Mouse (Mus musculus) CH12F3 (cell line): ENCODE results near the gene Rps15.

Experiments
- in situ Hi-C: fragments of 300-500 bp; cut with MboI; formaldehyde crosslinking; loops from 2 replicates; pipeline ENCODE4 v1.14.3; 2020; ENCODE audit warnings: low sequenced_read_pairs

Rps15 gene

GRCm38 (mm10) chr10:80288097-80288496, 4.2 kb upstream of the Rps15 start:
- in situ Hi-C loops = no loop called here

- in situ Hi-C loops = no loop called here
Measured at GRCm38 (mm10) chr10:80288657-80289056, 3.6 kb upstream of the Rps15 start.

GRCm38 (mm10) chr10:80293325-80293724, 1.1 kb downstream of the Rps15 start:
- in situ Hi-C loops = no loop called here

- in situ Hi-C loops = no loop called here
Measured at GRCm38 (mm10) chr10:80294311-80294710, 2.1 kb downstream of the Rps15 start.

DNA sequence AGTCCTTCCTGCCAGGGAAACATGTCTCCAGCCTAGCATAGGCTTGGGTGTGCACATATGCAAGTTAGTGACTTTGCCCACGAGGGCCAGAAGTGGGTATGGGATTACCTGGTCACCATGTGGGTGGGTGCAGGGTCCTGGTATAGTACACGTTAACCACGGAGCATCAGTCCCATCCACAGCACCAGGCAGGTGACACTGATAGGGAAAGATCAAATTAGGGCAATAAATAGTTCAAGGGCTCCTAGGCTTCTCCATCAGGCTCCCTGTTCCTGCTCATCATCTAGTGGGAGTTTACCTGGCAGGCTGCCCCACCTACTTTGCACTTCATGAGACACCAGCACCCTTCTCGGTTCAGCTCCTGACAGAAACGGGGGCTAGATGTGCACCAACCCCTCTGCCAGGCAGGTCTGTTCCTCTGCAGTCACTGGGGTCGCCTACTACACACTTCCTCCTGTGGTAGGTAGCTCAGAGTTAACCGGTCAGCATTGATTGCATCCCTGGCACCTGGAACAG, 2.6 kb downstream of the Rps15 start:
- in situ Hi-C loops = no loop called here

GRCm38 (mm10) chr10:80295618-80296425, 3.6 kb downstream of the Rps15 start, which contains the start of gene Apc2:
TSS of gene Apc2 (plus strand) at chr10:80295977.
- in situ Hi-C loops = no loop called here

- in situ Hi-C loops = no loop called here
Measured at GRCm38 (mm10) chr10:80296824-80297223, 4.6 kb downstream of the Rps15 start.

DNA sequence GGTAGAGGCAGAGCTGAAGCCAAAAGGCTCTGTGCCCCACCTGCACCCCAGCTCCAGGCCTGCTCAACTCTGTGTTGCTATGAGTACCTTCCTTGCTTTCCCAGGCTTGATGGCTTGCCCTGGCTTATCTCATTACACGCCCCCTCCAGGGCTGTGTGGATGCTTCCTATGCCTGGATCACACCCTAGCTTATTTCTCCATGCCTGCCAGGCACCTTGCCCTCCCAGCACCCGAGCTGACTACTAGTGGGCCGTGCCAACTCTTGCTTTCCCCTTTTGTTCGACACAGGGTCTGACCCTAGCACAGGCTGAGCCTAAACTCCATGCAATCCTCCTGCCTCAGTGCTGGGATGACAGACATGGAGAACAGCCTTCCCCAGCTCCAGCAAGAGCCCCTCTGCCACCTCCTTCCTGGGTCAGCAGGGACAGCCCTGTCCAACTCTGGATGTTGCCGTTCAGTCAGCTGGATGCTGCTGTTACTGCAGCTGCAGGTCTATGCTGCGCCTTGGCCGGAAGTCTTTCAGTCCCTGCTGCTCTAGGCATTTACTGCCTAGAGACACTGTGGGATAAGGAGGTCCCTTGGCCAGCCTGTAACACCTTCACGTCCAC, 5.4 kb downstream of the Rps15 start:
- in situ Hi-C loops = no loop called here

DNA sequence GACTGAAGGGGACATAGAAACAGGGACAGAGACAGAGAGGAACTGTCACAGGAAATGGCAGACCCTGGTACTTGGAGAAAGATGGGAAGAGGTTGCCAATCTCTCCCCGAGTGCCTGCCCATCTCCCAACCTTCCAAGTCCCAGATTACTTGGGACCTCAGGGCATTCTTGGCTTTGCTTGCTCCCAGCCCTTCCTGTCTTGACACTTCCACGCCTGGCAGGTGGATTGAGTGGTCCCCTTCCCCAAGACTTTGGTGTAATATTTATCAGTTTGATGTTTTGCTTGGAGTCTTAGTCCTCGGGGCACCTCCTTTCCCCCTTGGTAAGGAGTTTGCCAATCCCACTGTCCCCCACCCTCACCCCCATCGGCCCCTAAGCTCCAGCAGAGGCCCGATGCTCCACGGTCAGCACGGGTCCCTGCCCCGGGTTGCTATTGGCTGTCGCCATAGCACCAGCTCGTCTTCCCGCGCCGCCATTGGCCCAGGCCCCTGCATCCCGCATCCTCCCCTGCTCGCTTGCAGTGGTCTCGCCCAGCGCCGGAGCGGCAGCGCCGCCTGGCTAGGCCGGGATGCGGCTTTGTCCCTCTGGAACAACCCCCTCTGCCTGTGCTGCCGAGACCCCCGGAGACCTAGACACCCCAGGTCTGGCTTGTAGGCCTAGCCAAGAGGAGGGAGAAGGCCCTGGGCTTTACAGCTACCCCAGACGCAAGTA, 6.5 kb downstream of the Rps15 start:
- in situ Hi-C loops = no loop called here

- in situ Hi-C loops = no loop called here
Measured at GRCm38 (mm10) chr10:80299301-80299700, 7.0 kb downstream of the Rps15 start.

DNA sequence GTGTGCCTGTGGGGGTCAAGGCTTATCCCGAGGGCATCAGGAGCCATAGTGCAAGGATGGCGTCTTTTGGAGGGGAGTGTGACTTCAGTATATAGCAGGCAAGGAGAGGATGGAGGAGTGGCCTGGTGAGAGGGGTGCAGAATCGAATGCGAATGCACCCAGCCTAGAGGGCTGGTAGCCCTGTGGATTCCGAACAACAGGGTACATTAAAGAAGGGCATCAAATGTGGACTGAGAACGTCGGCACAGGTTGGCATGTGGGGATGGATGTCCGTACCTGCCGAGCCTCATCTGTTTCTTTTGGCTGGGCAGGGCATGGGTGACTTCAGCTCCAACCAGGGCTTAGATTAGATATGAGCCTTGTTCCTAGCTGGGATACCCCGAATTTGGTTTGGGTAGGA, 7.6 kb downstream of the Rps15 start:
- in situ Hi-C loops = no loop called here

- in situ Hi-C loops = no loop called here
Measured at GRCm38 (mm10) chr10:80300672-80301181, 8.5 kb downstream of the Rps15 start.

DNA sequence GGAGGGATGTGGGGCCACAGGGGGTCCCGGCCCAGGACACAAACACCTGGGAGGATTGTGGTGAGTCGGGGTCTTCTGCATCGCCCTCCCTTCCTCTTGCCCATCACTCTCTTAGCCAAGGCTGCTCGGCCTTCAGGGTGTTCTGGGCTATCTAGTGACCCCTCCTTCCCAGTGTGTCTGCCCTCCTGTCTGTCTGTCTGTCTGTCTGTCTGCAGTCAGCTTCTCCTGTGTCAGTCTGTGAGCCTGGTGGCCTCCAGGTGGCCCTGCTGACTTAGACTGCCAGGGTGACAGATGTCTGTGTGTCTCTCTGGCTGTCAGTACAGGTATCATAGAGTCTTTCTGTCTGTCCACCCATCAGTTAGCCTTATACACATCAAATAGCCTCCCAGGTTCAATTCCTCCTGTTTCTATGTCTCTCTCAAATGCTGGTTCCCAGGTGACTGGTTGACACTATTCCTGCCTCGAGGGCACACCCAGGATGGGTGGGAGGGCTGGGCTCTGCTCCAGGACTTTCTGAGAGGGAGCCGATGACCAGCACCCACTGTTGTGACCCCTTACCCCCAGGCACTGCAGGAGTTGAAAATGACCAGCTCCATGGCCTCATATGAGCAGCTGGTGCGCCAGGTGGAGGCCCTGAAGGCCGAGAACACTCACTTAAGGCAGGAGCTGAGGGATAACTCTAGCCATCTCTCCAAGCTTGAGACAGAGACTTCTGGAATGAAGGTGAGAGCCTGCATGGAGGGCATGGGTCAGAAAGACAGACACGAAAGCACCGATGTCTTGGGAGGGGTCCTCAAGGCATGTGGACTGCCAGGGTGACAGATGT, 9.2 kb downstream of the Rps15 start:
- in situ Hi-C loops = no loop called here

GRCm38 (mm10) chr10:80302082-80302355, 9.8 kb downstream of the Rps15 start:
- in situ Hi-C loops = no loop called here

DNA sequence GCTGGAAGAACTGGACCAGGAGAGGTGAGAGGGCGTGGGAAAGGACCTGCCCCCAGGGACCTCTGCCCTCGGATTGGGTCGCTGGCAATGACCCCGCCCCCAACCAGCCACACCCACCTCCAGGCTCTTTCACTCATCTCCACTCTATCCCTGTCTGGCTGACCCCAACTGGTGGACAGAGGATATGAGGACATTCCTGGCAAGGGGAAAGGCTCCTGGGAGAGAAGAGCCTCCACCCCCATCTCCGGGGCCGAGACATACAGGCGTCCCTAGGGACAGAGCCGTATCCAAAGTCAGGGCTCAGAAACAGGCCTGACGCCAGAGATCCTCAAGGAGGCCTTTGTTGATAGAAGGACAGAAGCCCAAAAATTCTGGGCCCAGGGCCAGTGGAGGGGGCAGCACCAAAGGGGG, 10.2 kb downstream of the Rps15 start:
- in situ Hi-C loops = no loop called here

DNA sequence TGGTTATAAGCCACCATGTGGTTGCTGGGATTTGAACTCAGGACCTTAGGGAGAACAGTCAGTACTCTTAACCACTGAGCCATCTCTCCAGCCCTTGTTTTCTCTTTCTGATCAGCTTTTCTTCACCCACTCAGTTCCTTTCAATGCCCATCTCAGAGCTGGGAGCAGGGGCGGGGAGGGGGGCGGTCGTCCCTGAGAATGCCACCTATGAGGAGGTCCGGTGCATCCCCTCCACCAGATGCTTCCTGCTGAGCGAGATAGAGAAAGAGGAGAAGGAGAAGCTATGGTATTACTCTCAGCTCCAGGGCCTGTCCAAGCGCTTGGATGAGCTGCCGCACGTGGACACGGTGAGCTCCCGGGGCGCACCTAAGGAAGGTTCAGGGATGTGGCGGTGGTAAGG, 12.2 kb downstream of the Rps15 start:
- in situ Hi-C loops = no loop called here

DNA sequence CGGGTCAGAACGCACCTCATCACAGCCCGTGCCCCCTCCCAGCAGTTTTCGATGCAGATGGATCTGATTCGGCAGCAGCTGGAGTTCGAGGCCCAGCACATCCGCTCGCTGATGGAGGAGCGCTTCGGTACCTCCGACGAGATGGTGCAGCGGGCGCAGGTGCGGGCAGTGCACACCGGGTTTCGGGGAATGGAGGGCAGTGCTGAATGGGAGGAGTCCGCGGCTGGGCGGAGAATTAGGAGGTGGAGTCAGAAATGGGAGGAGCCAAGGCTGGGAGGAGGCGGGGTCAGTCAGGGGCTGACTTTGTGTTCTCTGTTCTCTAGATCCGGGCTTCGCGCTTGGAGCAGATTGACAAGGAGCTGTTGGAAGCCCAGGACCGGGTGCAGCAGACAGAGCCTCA, 12.6 kb downstream of the Rps15 start:
- in situ Hi-C loops = no loop called here

DNA sequence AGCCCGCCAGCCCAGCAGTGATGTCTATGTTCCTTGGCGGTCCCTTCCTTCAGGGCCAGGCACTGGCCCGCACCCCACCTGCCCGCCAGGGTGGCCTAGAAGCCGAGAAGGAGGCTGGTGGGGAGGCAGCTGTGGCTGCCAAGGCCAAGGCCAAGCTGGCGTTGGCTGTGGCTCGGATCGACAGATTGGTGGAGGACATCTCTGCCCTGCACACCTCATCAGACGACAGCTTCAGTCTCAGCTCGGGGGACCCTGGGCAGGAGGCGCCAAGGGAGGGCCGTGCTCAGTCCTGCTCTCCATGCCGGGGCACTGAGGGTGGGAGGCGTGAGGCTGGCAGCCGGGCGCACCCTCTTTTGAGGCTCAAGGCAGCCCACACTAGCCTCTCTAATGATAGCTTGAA, 19.3 kb downstream of the Rps15 start:
- in situ Hi-C loops = no loop called here

DNA sequence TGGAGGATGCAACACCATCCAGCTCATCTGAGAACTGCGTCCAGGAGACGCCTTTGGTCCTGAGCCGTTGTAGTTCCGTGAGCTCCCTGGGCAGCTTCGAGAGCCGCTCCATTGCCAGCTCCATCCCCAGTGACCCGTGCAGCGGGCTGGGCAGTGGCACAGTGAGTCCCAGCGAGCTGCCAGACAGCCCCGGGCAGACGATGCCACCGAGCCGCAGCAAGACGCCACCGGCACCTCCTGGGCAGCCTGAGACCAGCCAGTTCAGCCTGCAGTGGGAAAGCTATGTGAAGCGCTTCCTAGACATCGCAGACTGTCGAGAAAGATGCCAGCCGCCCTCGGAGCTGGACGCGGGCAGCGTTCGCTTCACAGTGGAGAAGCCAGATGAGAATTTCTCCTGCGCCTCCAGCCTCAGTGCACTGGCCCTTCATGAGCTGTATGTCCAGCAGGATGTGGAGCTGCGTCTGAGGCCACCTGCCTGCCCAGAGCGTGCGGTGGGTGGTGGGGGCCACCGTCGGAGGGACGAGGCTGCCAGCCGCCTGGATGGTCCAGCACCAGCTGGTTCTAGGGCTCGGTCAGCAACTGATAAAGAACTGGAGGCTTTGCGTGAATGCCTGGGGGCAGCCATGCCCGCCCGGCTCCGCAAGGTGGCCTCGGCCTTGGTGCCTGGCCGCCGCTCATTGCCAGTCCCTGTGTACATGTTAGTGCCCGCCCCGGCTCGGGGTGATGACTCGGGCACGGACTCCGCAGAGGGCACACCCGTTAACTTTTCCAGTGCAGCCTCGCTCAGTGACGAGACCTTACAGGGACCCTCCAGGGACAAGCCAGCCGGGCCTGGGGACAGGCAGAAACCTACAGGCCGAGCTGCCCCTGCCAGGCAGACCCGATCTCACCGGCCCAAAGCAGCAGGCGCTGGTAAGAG, 20.6 kb downstream of the Rps15 start:
- in situ Hi-C loops = no loop called here
